Mouse (Mus musculus) CH12.LX (cell line): ENCODE results near the gene Kyat1. TPM values are rescaled to one million over a fixed set of nuclear protein-coding genes. Genes with fewer than 3 reads are reported as not detected.

Experiments used
- DNase-seq: peaks from one replicate; pipeline ENCODE4 v3.0.0-alpha.2; 2013; ENCODE audit errors: extremely low read depth
- H3K27ac ChIP-seq: 2 replicates; pipeline ENCODE4 v1.5.1; 2012; ENCODE audit warnings: low read depth, mild to moderate bottlenecking, control low read depth, moderate library complexity; ENCODE audit not compliant: insufficient read depth
- H3K27me3 ChIP-seq: replicated peaks from 2 replicates; pipeline ENCODE3; 2012; ENCODE audit warnings: inconsistent platforms
- H3K36me3 ChIP-seq, 2 experiments: replicated peaks in 1 of 2; 2 replicates each; pipeline versions ENCODE3 to v1.6.1; 2012; ENCODE audit warnings: inconsistent platforms in 1 of 2, low read length in 1 of 2, mild to moderate bottlenecking in 1 of 2, mixed read lengths in 1 of 2, moderate library complexity in 1 of 2; ENCODE audit not compliant: control insufficient read depth in 1 of 2, insufficient read depth in 1 of 2
- H3K4me1 ChIP-seq, 2 experiments: 2 replicates each; pipeline ENCODE4 v1.6.1; 2012; ENCODE audit warnings: inconsistent platforms in 1 of 2, moderate library complexity in 1 of 2; ENCODE audit not compliant: insufficient read depth in 2 of 2, control insufficient read depth in 1 of 2
- H3K4me2 ChIP-seq: 2 replicates; pipeline ENCODE4 v1.6.1; 2012; ENCODE audit warnings: low read depth, mild to moderate bottlenecking, control low read depth; ENCODE audit not compliant: poor library complexity, insufficient read depth, severe bottlenecking
- H3K4me3 ChIP-seq, 3 experiments: fragments of 150-350 bp in 1 of 3; sonication (generic) in 1 of 3; replicated peaks in 1 of 3; 2 replicates each; pipeline versions ENCODE3 to v1.5.1; 2011 to 2012; ENCODE audit warnings: low read depth in 2 of 3, low read length in 2 of 3, mild to moderate bottlenecking in 2 of 3, moderate library complexity in 2 of 3, control low read depth in 1 of 3, improper control_type of control experiment in 1 of 3, inconsistent platforms in 1 of 3, mixed read lengths in 1 of 3; ENCODE audit not compliant: poor library complexity in 1 of 3
- H3K79me2 ChIP-seq: replicated peaks from 2 replicates; pipeline ENCODE4 v1.6.1; 2012; ENCODE audit warnings: mild to moderate bottlenecking, moderate library complexity; ENCODE audit not compliant: control insufficient read depth, poor library complexity, insufficient read depth, severe bottlenecking; ENCODE audit errors: extremely low read depth
- H3K9ac ChIP-seq: 2 replicates; pipeline ENCODE4 v1.6.1; 2012; ENCODE audit warnings: low read depth, mild to moderate bottlenecking, control low read depth, moderate library complexity; ENCODE audit not compliant: insufficient read depth
- H3K9me3 ChIP-seq: replicated peaks from 2 replicates; pipeline ENCODE3; 2012; ENCODE audit warnings: low read length, inconsistent platforms, mixed read lengths
- CHD1 ChIP-seq: IDR thresholded peaks from 2 replicates; pipeline ENCODE4 v1.6.1; 2012; ENCODE audit warnings: low read depth, low read length, improper control_type of control experiment, inconsistent platforms
- CTCF ChIP-seq, 2 experiments: IDR thresholded peaks in 1 of 2; conservative IDR thresholded peaks in 1 of 2; 2 replicates each; pipeline ENCODE4 v1.5.1; 2011 to 2012; ENCODE audit warnings: low read depth in 2 of 2, low read length in 2 of 2, improper control_type of control experiment in 1 of 2, inconsistent platforms in 1 of 2, mild to moderate bottlenecking in 1 of 2, moderate library complexity in 1 of 2
- E2F4 ChIP-seq: IDR thresholded peaks from 2 replicates; pipeline ENCODE4 v1.6.1; 2011; ENCODE audit warnings: low read depth, low read length, improper control_type of control experiment; ENCODE audit not compliant: insufficient replicate concordance
- ELF1 ChIP-seq: IDR thresholded peaks from 2 replicates; pipeline ENCODE4 v1.6.1; 2014; ENCODE audit warnings: low read depth, mild to moderate bottlenecking, inconsistent platforms, low read length, improper control_type of control experiment
- EP300 ChIP-seq: IDR thresholded peaks from 2 replicates; pipeline ENCODE4 v1.6.1; 2011; ENCODE audit warnings: low read length, improper control_type of control experiment
- ETS1 ChIP-seq: conservative IDR thresholded peaks from 2 replicates; pipeline ENCODE4 v1.6.1; 2012; ENCODE audit warnings: low read depth, mild to moderate bottlenecking, inconsistent platforms, low read length, improper control_type of control experiment, moderate library complexity
- GABPA ChIP-seq: IDR thresholded peaks from 2 replicates; pipeline ENCODE4 v1.6.1; 2012; ENCODE audit warnings: low read depth, low read length, improper control_type of control experiment, inconsistent platforms; ENCODE audit not compliant: insufficient replicate concordance
- HCFC1 ChIP-seq: IDR thresholded peaks from 2 replicates; pipeline ENCODE4 v1.6.1; 2012; ENCODE audit warnings: low read depth, mild to moderate bottlenecking, inconsistent platforms, low read length, improper control_type of control experiment
- JUN ChIP-seq: IDR thresholded peaks from 2 replicates; pipeline ENCODE4 v1.6.1; 2011; ENCODE audit warnings: low read depth, mild to moderate bottlenecking, low read length, improper control_type of control experiment, moderate library complexity; ENCODE audit not compliant: insufficient read depth
- JUND ChIP-seq: conservative IDR thresholded peaks from 2 replicates; pipeline ENCODE4 v1.6.1; 2011; ENCODE audit warnings: low read depth, low read length, improper control_type of control experiment
- KAT2A ChIP-seq: IDR thresholded peaks from 2 replicates; pipeline ENCODE4 v1.6.1; 2012; ENCODE audit warnings: low read length, improper control_type of control experiment, inconsistent platforms; ENCODE audit not compliant: insufficient replicate concordance
- MAX ChIP-seq: IDR thresholded peaks from 2 replicates; pipeline ENCODE4 v1.6.1; 2011; ENCODE audit warnings: low read length, improper control_type of control experiment
- MAZ ChIP-seq: IDR thresholded peaks from 2 replicates; pipeline ENCODE4 v1.6.1; 2012; ENCODE audit warnings: low read depth, mild to moderate bottlenecking, inconsistent platforms, low read length, improper control_type of control experiment, moderate library complexity
- MEF2A ChIP-seq: IDR thresholded peaks from 2 replicates; pipeline ENCODE4 v1.6.1; 2014; ENCODE audit warnings: low read depth, mild to moderate bottlenecking, inconsistent platforms, low read length, improper control_type of control experiment, borderline replicate concordance
- MYC ChIP-seq: IDR thresholded peaks from 2 replicates; pipeline ENCODE4 v1.6.1; 2011; ENCODE audit warnings: low read depth, mild to moderate bottlenecking, improper control_type of control experiment, low read length
- NRF1 ChIP-seq: IDR thresholded peaks from 2 replicates; pipeline ENCODE4 v1.6.1; 2014; ENCODE audit warnings: low read depth, mild to moderate bottlenecking, inconsistent platforms, low read length, improper control_type of control experiment, moderate library complexity
- POLR2A ChIP-seq: IDR thresholded peaks from 2 replicates; pipeline ENCODE4 v1.6.1; 2011; ENCODE audit warnings: low read depth, mild to moderate bottlenecking, improper control_type of control experiment, low read length
- POLR2AphosphoS2 ChIP-seq: IDR thresholded peaks from 2 replicates; pipeline ENCODE4 v1.6.1; 2011; ENCODE audit warnings: low read depth, low read length, improper control_type of control experiment
- RCOR1 ChIP-seq: conservative IDR thresholded peaks from 2 replicates; pipeline ENCODE4 v1.6.1; 2012; ENCODE audit warnings: low read depth, mild to moderate bottlenecking, inconsistent platforms, low read length, improper control_type of control experiment
- TBP ChIP-seq: conservative IDR thresholded peaks from 2 replicates; pipeline ENCODE4 v1.6.1; 2011; ENCODE audit warnings: low read depth, low read length, improper control_type of control experiment
- TCF12 ChIP-seq: IDR thresholded peaks from 2 replicates; pipeline ENCODE4 v1.6.1; 2014; ENCODE audit warnings: low read depth, mild to moderate bottlenecking, inconsistent platforms, low read length, improper control_type of control experiment
- UBTF ChIP-seq: IDR thresholded peaks from 2 replicates; pipeline ENCODE4 v1.6.1; 2012; ENCODE audit warnings: low read depth, mild to moderate bottlenecking, inconsistent platforms, low read length, improper control_type of control experiment, moderate library complexity
- USF1 ChIP-seq: IDR thresholded peaks from 2 replicates; pipeline ENCODE4 v1.6.1; 2014; ENCODE audit warnings: low read depth, mild to moderate bottlenecking, inconsistent platforms, low read length, improper control_type of control experiment
- ZMIZ1 ChIP-seq: IDR thresholded peaks from 2 replicates; pipeline ENCODE4 v1.6.1; 2012; ENCODE audit warnings: low read depth, mild to moderate bottlenecking, inconsistent platforms, low read length, improper control_type of control experiment
- ZNF384 ChIP-seq: IDR thresholded peaks from 2 replicates; pipeline ENCODE4 v1.6.1; 2012; ENCODE audit warnings: low read depth, low read length, improper control_type of control experiment, inconsistent platforms
- dilution Hi-C: fragments of 300-500 bp; cut with MboI; formaldehyde crosslinking; loops from 2 replicates; pipeline ENCODE4 v1.14.3; 2020; ENCODE audit warnings: low sequenced_read_pairs; ENCODE audit not compliant: extremely low pct_unique_long_range_greater_than_20kb, extremely low pct_ligation_motif_present
- in situ Hi-C: fragments of 300-500 bp; cut with MboI; formaldehyde crosslinking; loops from 3 replicates; pipeline ENCODE4 v1.14.3; 2019; ENCODE audit warnings: low sequenced_read_pairs, low pct_ligation_motif_present, low pct_unique_long_range_greater_than_20kb, mixed read lengths
- polyA plus RNA-seq: library from polyadenylated mRNA; unstranded; fragments of >175 nt; gene quantifications from 2 replicates; pipeline ENCODE4 v1.2.1, GENCODE M21; 2012; ENCODE audit warnings: low read depth; ENCODE audit not compliant: insufficient read length
- total RNA-seq, 2 experiments: library from RNA; depleted of rRNA; stranded (reverse); fragments of 300-350 nt in 1 of 2; fragments of >200 nt in 1 of 2; gene quantifications; 2 replicates each; pipeline ENCODE4 v1.2.3; 2012 to 2014

The Kyat1 gene
- total and polyA plus RNA-seq, 3 experiments = 5.0 to 7.0 (median 5.4) TPM

DNA sequence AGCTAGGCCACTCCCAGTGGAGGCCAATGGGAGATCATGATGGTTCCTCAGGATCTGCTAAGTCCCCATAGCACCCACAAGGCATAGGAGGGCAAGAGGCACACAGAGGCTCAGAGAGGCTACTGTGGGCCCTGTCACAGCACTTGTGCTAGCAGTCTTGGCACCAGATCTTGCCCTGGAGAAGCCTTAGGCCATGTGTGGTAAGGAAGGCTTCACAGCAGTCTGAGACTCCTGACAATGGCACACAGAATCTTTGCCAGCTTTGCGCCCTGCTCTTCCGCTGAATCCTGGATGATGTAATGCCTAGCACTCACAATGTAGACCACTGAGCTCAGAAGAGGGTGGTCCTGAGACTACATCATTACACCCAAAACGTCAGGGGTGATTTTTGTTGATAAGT, 11.0 kb downstream of the Kyat1 start:
- Histone ChIP-seq H3K79me2 (no peaks in the 10 kb centered on the region), H3K4me1 (peaks cover 0 to 7% of the 10 kb centered on the region in 2 experiments; a peak in 2 of 4 replicates), H3K4me2 (no peak overlapping the region), H3K27me3 (no peaks in the 10 kb centered on the region), H3K36me3 (peaks cover 0 to 14% of the 10 kb centered on the region in 2 experiments), H3K4me3 (no peak overlapping the region), H3K9me3 (peaks cover 4% of the 10 kb centered on the region), H3K27ac (no peak overlapping the region), H3K9ac (no peak overlapping the region)
- TF ChIP-seq NRF1 (no peak), CTCF (conservative IDR thresholded peaks at IDR 0.05 in 1 of 2, IDR thresholded peaks at IDR 0.05 in 1 of 2; ENCODE audit: low read depth in 2 of 2, low read length in 2 of 2) (no peak), TBP (no peak), RCOR1 (no peak), JUN (no peak), ZNF384 (no peak), ETS1 (no peak), USF1 (no peak), KAT2A (no peak), E2F4 (no peak), TCF12 (no peak), ZMIZ1 (no peak), JUND (no peak), EP300 (no peak), ELF1 (no peak), UBTF (no peak), MYC (no peak), MEF2A (no peak), MAZ (no peak), POLR2A (no peak)
- dilution Hi-C loops = no loop called here
- DNase-seq = no peak
- in situ Hi-C loops = no loop called here

DNA sequence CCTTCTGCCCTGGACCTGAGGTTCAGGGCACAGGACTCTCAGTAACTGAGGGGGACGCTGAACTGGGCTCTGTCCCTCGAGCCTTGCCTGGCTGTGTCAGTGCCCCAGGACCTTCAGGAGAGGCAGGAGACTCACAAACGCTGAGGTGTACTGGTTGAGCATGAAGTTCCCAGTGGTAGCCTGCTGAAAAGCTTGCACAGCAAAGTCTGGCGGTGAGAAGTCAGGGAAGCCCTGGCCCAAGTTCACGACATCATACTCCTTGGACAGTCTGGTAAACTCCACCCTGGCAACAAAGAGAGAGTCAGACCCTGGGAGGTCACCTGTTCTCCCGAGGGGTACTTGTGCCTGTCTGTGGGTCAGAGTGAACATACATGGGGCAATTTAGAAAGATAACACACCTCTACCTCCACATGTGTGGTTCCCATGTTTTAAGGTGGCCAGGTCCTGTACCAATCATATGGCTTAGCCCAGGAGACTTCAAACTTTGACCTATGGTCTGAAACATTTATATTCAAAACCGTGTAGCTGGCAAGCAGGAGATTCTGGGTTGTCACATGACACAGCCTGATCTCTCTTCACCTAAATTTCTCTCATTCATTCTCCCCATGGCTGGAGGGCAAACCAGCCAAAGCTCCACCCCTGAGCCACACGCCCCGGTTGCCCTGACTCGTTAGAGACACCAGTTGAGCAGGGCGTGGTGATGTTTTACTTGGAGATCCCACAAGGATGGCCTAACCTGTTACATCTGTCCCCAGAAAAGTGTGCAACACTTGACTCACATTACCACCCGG, 13.7 kb downstream of the Kyat1 start:
- Histone ChIP-seq H3K9ac (no peak overlapping the region), H3K27me3 (no peaks in the 10 kb centered on the region), H3K4me3 (no peak overlapping the region), H3K9me3 (peaks cover 4% of the 10 kb centered on the region), H3K27ac (no peak overlapping the region), H3K4me2 (no peak overlapping the region), H3K4me1 (peaks cover 6 to 17% of the 10 kb centered on the region in 2 experiments), H3K79me2 (no peaks in the 10 kb centered on the region), H3K36me3 (peaks cover 0 to 15% of the 10 kb centered on the region in 2 experiments)
- in situ Hi-C loops (no loop called here), dilution Hi-C loops (no loop called here)
- DNase-seq = no peak
- no peak for TF ChIP-seq POLR2A
- no peak for TF ChIP-seq EP300
- TF ChIP-seq HCFC1 = no peak
- no peak for TF ChIP-seq TBP
- TF ChIP-seq RCOR1 = no peak
- TF ChIP-seq TCF12 = no peak
- TF ChIP-seq MYC = no peak
- TF ChIP-seq UBTF = no peak
- no peak for TF ChIP-seq ETS1
- no peak for TF ChIP-seq ZMIZ1
- TF ChIP-seq MAX = no peak
- no peak for TF ChIP-seq ZNF384
- TF ChIP-seq POLR2AphosphoS2 = no peak
- no peak for TF ChIP-seq GABPA
- TF ChIP-seq CHD1 = no peak
- no peak for TF ChIP-seq MAZ
- TF ChIP-seq ELF1 = no peak
